Mouse (Mus musculus): ENCODE measurements around the gene Prl7a1.

The Prl7a1 gene

DNA sequence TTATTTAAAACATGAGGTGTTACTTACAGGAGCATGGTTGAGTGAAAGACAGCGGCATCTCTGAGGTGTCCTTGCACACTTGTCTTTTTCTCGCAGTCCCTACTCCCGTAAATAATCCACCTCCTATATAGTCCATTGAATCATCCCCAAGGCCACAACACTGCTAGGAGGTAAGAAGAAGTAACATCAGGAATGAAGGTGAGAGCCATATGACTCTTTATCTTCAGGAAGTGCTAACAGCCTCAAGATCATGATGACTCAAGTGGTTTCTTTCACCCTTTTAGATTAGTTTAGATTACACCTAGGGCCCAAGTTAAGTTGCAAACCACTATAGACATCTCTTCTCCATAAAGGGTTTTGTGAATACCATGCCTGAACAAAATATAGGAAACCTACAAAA is at the start of gene Prl7a1:
Gene Prl7a1 (minus strand): TSS at position 101 of the 400 bp plus-strand sequence.
- no peak for DNase-seq

DNA sequence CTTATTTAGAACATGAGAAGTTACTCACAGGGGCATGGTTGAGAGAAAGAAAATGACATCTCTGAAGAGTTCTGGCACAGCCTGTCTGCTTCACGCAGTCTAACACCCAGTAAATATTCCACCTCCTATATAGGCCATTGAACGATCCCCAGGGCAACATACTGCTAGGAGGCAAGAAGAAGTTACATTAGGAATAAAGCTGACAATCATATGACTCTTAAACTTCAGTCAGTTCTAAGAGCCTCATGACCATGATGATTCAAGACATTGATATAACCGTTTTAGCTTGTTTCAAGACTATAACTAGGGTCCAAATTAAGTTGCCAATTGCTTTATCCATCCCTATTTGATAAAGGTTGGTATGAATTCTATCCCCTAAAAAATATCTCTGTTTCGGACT is 25.6 kb upstream of the Prl7a1 start, which contains the start of gene Prl7a2:
Gene Prl7a2 (minus strand): TSS at position 101 of the 400 bp plus-strand sequence.
- DNase-seq = no peak

DNA sequence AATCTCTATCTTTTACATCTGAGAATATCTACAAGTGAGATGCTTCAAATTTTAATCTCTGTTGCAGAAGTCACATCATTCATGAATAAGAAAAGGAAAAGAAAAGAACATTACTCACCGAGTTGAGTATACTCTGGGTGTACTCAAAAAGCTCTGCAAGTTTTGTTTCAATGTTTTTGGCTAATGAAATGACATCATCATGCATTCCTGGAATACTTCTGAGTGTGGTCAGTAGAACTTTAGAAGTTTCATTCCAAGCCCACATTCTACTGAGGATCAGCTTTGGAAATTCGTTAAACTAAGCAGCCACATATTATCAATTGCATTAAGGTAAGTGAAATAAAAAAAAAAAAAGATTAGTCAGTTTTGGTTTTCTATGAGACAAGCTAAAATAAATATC is 18.5 kb upstream of the Prl7a1 start:
- DNase-seq = no peak

DNA sequence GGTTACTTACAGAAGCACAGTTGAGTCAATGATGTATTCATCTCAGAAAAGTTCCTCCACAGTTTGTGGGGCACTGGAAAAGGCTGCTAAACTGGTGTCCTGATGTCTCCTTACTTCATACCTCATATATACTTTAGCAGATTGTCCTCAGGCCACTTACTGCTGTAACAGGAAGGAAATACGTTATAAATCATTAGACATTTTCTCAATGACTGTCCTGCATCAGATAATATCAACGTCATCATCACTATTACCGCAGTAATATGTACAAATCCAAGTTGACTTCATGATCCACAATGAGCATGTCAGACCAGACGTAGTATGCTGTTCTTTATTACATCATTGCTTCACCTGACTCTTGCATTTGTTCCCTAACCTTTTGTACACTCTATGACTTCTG is 31.8 kb downstream of the Prl7a1 start, which contains the start of gene Prl7b1:
Gene Prl7b1 (minus strand): TSS at position 101 of the 400 bp plus-strand sequence.
- DNase-seq = no peak

Measured in cerebellum, adult 11-12 months (tissue).